Mouse (Mus musculus): ENCODE data around the gene Tmc2.

The Tmc2 gene

GRCm38 (mm10) chr2:130256762-130257161 lies 61.8 kb downstream of the Tmc2 start:
- no peak for DNase-seq (ENCODE audit: low spot score)

GRCm38 (mm10) chr2:130260822-130261221 lies 65.8 kb downstream of the Tmc2 start:
- no peak for DNase-seq (ENCODE audit: low spot score)

- no peak for DNase-seq (ENCODE audit: low spot score)
These were observed 66.9 kb downstream of the Tmc2 start for GRCm38 (mm10) chr2:130261914-130262313.

- no peak for DNase-seq (ENCODE audit: low spot score)
These were observed 67.4 kb downstream of the Tmc2 start for GRCm38 (mm10) chr2:130262398-130262797.

GRCm38 (mm10) chr2:130265520-130265919 lies 70.5 kb downstream of the Tmc2 start:
- no peak for DNase-seq (ENCODE audit: low spot score)

- no peak for DNase-seq (ENCODE audit: low spot score)
These were observed 73.1 kb downstream of the Tmc2 start for GRCm38 (mm10) chr2:130268074-130268473.

- DNase-seq (ENCODE audit: low spot score) = peak; percentile 51
These were observed 78.7 kb downstream of the Tmc2 start for GRCm38 (mm10) chr2:130273732-130274131.

GRCm38 (mm10) chr2:130274149-130274861 lies 79.3 kb downstream of the Tmc2 start, which contains the start of gene Nop56:
TSS of gene Nop56 (plus strand) at chr2:130274430.
- DNase-seq (ENCODE audit: low spot score) = peak; percentile 98

GRCm38 (mm10) chr2:130274862-130275261 lies 79.9 kb downstream of the Tmc2 start:
- DNase-seq (ENCODE audit: low spot score) = peak; percentile 4

GRCm38 (mm10) chr2:130275649-130276048 lies 80.7 kb downstream of the Tmc2 start:
- DNase-seq (ENCODE audit: low spot score) = peak; percentile 80

GRCm38 (mm10) chr2:130279600-130280091 lies 84.7 kb downstream of the Tmc2 start:
- peak; percentile 18 for DNase-seq (ENCODE audit: low spot score)

- no peak for DNase-seq (ENCODE audit: low spot score)
These were observed 85.2 kb downstream of the Tmc2 start for GRCm38 (mm10) chr2:130280224-130280623.

- no peak for DNase-seq (ENCODE audit: low spot score)
These were observed 85.8 kb downstream of the Tmc2 start for GRCm38 (mm10) chr2:130280818-130281217.

GRCm38 (mm10) chr2:130283854-130284654 lies 89.1 kb downstream of the Tmc2 start, which contains the start of gene Idh3b:
TSS of gene Idh3b (minus strand) at chr2:130284547.
- DNase-seq (ENCODE audit: low spot score) = peak; percentile 97

- no peak for DNase-seq (ENCODE audit: low spot score)
These were observed 94.1 kb downstream of the Tmc2 start for GRCm38 (mm10) chr2:130289086-130289485.

- peak; percentile 79 for DNase-seq (ENCODE audit: low spot score)
These were observed 96.4 kb downstream of the Tmc2 start for GRCm38 (mm10) chr2:130291434-130291833.

GRCm38 (mm10) chr2:130293009-130293408 lies 98.0 kb downstream of the Tmc2 start:
- DNase-seq (ENCODE audit: low spot score) = no peak

GRCm38 (mm10) chr2:130293486-130293885 lies 98.5 kb downstream of the Tmc2 start:
- peak; percentile 63 for DNase-seq (ENCODE audit: low spot score)

- DNase-seq (ENCODE audit: low spot score) = peak; percentile 48
These were observed 99.4 kb downstream of the Tmc2 start for GRCm38 (mm10) chr2:130294218-130294935.

- peak; percentile 75 for DNase-seq (ENCODE audit: low spot score)
These were observed 99.9 kb downstream of the Tmc2 start, which contains the start of gene Ebf4 for GRCm38 (mm10) chr2:130294936-130295277. TSS of gene Ebf4 (plus strand) at chr2:130295169.

GRCm38 (mm10) chr2:130295331-130296133 lies 100.5 kb downstream of the Tmc2 start:
- DNase-seq (ENCODE audit: low spot score) = peak; percentile 58
